Mouse (Mus musculus): Measurements from ENCODE around the gene Usp50. TPM values are rescaled to one million over a fixed set of nuclear protein-coding genes. Genes with fewer than 3 reads are reported as not detected.

Usp50 gene
- polyA plus RNA-seq (2015; fragmentation: Nextera tagmentation; extraction: Ambion mirVana) = 2.6 and 2.7 TPM in 2 replicates

- H3K4me3 ChIP-seq (replicated peaks) = no peak within 1 kb of the TSS
- H3K9ac ChIP-seq (replicated peaks) = no peak within 1 kb of the TSS
- no peaks in the 10 kb centered on the region for H3K27me3 ChIP-seq
- no peak within 1 kb of the TSS for H3K27ac ChIP-seq
- no peaks in the 10 kb centered on the region for H3K9me3 ChIP-seq
- no peak within 1 kb of the TSS for H3K4me2 ChIP-seq (replicated peaks)
- H3K36me3 ChIP-seq = no peaks in the 10 kb centered on the region
- no peak for ATAC-seq
- H3K4me1 ChIP-seq (replicated peaks) = no peaks in the 10 kb centered on the region
- 57% methylated on average over 4 of the region's 4 CpGs for WGBS
These were observed at the start of gene Usp50 for GRCm38 (mm10) chr2:126783370-126783769. Usp50 (minus strand) TSS chr2:126783470.

- no peak overlapping the region for H3K27ac ChIP-seq
- no peak overlapping the region for H3K4me3 ChIP-seq (replicated peaks)
- H3K4me2 ChIP-seq (replicated peaks) = no peak overlapping the region
- no peaks in the 10 kb centered on the region for H3K4me1 ChIP-seq (replicated peaks)
- H3K36me3 ChIP-seq = peaks cover 47% of the 10 kb centered on the region
- no peaks in the 10 kb centered on the region for H3K9me3 ChIP-seq
- ATAC-seq = no peak
- no peak overlapping the region for H3K9ac ChIP-seq (replicated peaks)
- 88% methylated on average over 2 of the region's 2 CpGs for WGBS
- no peaks in the 10 kb centered on the region for H3K27me3 ChIP-seq
These were observed 34.1 kb upstream of the Usp50 start for GRCm38 (mm10) chr2:126817414-126817813.

DNA sequence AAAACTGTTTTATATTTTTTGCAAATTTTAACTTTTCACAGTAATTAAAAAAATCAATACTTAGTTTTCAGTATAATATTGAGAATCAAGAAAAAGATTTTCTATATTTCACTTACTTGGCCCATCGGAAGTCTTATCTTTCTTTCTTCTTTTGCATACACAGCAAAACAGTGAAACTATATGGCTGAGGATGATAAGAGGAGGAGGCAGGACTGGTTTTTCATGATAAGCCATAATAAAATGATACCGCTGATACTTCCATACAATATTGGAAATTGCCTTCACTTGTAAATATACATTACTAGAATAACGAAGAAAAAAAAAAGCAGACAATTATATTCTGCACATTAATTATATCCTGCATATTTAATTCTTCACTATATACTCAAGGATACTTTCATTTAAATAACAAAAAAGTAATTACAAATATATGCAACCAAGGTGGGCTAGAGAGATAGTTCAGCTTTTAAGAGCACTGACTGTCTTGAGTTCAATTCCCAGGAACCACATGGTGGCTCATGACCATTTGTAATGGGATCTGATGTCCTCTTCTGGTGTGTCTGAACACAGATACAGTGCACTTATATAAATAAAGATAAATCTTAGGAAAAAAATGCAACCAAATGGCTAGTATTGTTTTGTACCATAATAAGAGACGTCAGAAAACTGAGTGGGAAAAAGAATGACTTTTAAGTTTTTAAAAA lies 33.5 kb upstream of the Usp50 start:
- ATAC-seq = no peak

DNA sequence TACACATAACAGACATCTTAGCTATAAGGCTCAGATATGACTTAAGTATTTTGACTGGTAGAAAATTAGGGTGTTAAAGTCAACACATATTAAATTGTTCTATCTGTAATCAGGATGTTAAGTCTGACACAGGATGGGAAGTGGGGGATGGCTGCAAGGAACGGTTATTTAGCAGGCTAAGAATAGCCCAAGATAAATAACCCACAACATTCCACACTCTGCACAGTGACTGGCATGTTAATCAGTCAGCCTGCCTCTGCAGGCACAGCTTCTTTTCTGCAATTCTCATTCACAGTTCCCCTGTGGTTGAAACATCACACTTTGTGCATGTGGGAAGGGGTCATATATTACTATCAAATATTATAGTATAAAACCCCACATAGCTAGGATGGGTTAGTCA lies 32.6 kb upstream of the Usp50 start:
- Histone ChIP-seq H3K36me3 (peaks cover 50% of the 10 kb centered on the region), H3K27ac (no peak overlapping the region)
- no peak for ATAC-seq

More for the DNA sequence above, 33.5 kb upstream of the Usp50 start:
- peaks cover 48% of the 10 kb centered on the region for H3K36me3 ChIP-seq
- no peak overlapping the region for H3K4me3 ChIP-seq (replicated peaks)
- no peaks in the 10 kb centered on the region for H3K27me3 ChIP-seq
- 92% methylated on average over 4 of the region's 4 CpGs for WGBS
- no peaks in the 10 kb centered on the region for H3K9me3 ChIP-seq
- H3K4me1 ChIP-seq (replicated peaks) = no peaks in the 10 kb centered on the region
- H3K4me2 ChIP-seq (replicated peaks) = no peak overlapping the region
- H3K9ac ChIP-seq (replicated peaks) = no peak overlapping the region
- no peak overlapping the region for H3K27ac ChIP-seq

GRCm38 (mm10) chr2:126801980-126802379 lies 18.7 kb upstream of the Usp50 start:
- Histone ChIP-seq H3K4me2 (replicated peaks) (no peak overlapping the region), H3K27me3 (no peaks in the 10 kb centered on the region), H3K9me3 (no peaks in the 10 kb centered on the region), H3K27ac (no peak overlapping the region), H3K9ac (replicated peaks) (no peak overlapping the region), H3K4me3 (replicated peaks) (no peak overlapping the region), H3K4me1 (replicated peaks) (no peaks in the 10 kb centered on the region), H3K36me3 (peaks cover 57% of the 10 kb centered on the region)
- ATAC-seq = no peak
- 98% methylated on average over 3 of the region's 3 CpGs for WGBS

More for the DNA sequence above, 32.6 kb upstream of the Usp50 start:
- no peak overlapping the region for H3K9ac ChIP-seq (replicated peaks)
- H3K27me3 ChIP-seq = no peaks in the 10 kb centered on the region
- no peak overlapping the region for H3K4me3 ChIP-seq (replicated peaks)
- H3K9me3 ChIP-seq = no peaks in the 10 kb centered on the region
- no peaks in the 10 kb centered on the region for H3K4me1 ChIP-seq (replicated peaks)
- WGBS = 55% methylated on average over 1 of the region's 1 CpGs
- no peak overlapping the region for H3K4me2 ChIP-seq (replicated peaks)

DNA sequence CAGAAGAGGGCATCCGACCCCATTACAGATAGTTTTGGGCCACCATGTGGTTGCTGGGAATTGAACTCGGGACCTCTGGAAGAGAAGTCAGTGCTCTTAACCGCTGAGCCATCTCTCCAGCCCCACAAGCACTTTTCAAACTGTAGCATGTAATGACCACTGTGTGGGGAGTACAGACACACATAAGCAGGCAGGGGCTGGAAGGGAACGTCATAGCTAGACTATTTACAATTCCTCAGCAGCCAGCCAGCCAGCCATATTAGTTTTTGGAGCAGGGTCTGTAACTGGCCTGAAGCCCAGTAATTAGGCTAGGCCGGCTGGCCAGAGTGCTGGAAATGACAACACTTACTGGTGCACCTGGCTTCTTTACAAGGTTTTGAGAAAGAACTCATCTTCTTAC lies 15.2 kb upstream of the Usp50 start:
- peaks cover 63% of the 10 kb centered on the region for H3K36me3 ChIP-seq
- no peak overlapping the region for H3K4me2 ChIP-seq (replicated peaks)
- no peak overlapping the region for H3K27ac ChIP-seq
- no peak for ATAC-seq
- whole genome bisulfite sequencing = 90% methylated on average over 5 of the region's 5 CpGs
- H3K4me3 ChIP-seq (replicated peaks) = no peak overlapping the region
- H3K9ac ChIP-seq (replicated peaks) = no peak overlapping the region
- H3K27me3 ChIP-seq = no peaks in the 10 kb centered on the region
- no peaks in the 10 kb centered on the region for H3K9me3 ChIP-seq
- no peaks in the 10 kb centered on the region for H3K4me1 ChIP-seq (replicated peaks)

DNA sequence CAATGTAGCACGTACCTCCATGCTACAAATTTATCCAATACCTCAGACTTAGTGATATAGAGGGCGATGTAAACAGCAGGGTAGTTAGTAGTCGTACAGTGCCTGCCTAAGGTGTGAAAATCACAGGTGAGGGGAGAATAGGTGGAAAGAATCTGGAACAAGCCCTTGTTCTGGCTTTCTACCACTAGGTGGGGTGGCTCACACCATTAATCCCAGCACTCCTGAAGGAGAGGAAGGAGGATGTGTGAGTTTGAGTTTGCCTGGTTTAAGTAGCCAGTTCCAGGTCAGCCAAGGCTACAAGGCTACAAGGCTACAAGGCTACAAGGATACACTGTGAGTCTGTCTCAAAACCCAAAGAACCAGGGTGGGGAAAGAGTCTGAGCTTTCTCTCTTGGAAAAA lies 12.4 kb upstream of the Usp50 start:
- no peak for ATAC-seq
- 93% methylated on average over 3 of the region's 3 CpGs for WGBS
- Histone ChIP-seq H3K4me1 (replicated peaks) (no peaks in the 10 kb centered on the region), H3K36me3 (peaks cover 73% of the 10 kb centered on the region), H3K9ac (replicated peaks) (no peak overlapping the region), H3K4me2 (replicated peaks) (no peak overlapping the region), H3K27me3 (no peaks in the 10 kb centered on the region), H3K9me3 (no peaks in the 10 kb centered on the region), H3K4me3 (replicated peaks) (no peak overlapping the region), H3K27ac (no peak overlapping the region)

DNA sequence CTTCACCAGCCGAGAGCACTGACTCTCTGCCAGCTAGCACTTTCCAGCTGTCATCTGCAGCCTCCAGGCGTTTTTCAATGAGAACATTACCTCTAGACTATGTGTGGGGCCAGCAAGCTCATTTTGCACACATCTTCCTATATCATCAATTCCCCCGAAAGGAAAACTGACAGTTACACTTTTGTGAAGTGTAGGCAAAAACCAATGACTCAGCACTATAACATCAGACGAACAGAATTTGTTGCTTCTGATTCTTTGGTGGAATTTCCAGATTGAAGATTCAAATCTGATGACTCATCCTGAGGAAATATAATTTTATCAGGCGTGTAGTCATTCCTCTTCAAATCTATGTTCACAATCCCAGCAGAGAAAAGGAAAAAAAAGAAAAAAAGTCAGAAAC lies 9.3 kb upstream of the Usp50 start:
- Histone ChIP-seq H3K9me3 (no peaks in the 10 kb centered on the region), H3K4me2 (replicated peaks) (no peak overlapping the region), H3K4me3 (replicated peaks) (no peak overlapping the region), H3K4me1 (replicated peaks) (no peaks in the 10 kb centered on the region), H3K9ac (replicated peaks) (no peak overlapping the region), H3K27ac (no peak overlapping the region), H3K27me3 (no peaks in the 10 kb centered on the region), H3K36me3 (peaks cover 60% of the 10 kb centered on the region)
- WGBS = 86% methylated on average over 5 of the region's 5 CpGs
- ATAC-seq = no peak

GRCm38 (mm10) chr2:126787721-126788342 lies 4.6 kb upstream of the Usp50 start:
- no peak for ATAC-seq
- Histone ChIP-seq H3K27me3 (no peaks in the 10 kb centered on the region), H3K9me3 (no peaks in the 10 kb centered on the region), H3K4me3 (replicated peaks) (no peak overlapping the region), H3K4me1 (replicated peaks) (no peaks in the 10 kb centered on the region), H3K27ac (no peak overlapping the region), H3K4me2 (replicated peaks) (no peak overlapping the region), H3K36me3 (peaks cover 22% of the 10 kb centered on the region), H3K9ac (replicated peaks) (no peak overlapping the region)
- WGBS = 51% methylated on average over 9 of the region's 9 CpGs

DNA sequence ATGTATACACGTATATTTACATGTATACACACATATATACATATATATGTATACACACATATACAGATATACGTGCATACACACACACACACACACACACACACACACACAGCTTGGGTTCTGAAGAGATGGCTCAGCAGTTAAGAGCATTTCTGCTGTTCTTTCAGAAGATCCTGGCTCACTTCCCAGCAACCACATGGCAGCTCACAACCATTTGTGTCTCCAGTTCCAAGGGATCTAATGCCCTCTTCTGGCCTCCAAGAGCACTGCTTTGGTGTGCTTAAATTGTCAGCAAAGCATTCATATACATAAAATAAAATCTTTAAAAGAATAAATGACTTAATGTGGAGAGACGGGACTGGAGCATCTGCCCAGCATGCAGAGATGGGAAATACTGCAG lies 837 bp downstream of the Usp50 start:
- Histone ChIP-seq H3K4me2 (replicated peaks) (no peak overlapping the region), H3K9ac (replicated peaks) (no peak overlapping the region), H3K4me3 (replicated peaks) (no peak overlapping the region), H3K27ac (no peak overlapping the region), H3K9me3 (no peaks in the 10 kb centered on the region), H3K36me3 (no peaks in the 10 kb centered on the region), H3K4me1 (replicated peaks) (no peaks in the 10 kb centered on the region), H3K27me3 (no peaks in the 10 kb centered on the region)
- 84% methylated on average over 3 of the region's 3 CpGs for WGBS
- no peak for ATAC-seq

GRCm38 (mm10) chr2:126781478-126781877 lies 1.8 kb downstream of the Usp50 start:
- ATAC-seq = no peak
- 86% methylated on average over 1 of the region's 1 CpGs for WGBS
- Histone ChIP-seq H3K4me1 (replicated peaks) (no peaks in the 10 kb centered on the region), H3K4me3 (replicated peaks) (no peak overlapping the region), H3K27ac (no peak overlapping the region), H3K27me3 (no peaks in the 10 kb centered on the region), H3K9ac (replicated peaks) (no peak overlapping the region), H3K4me2 (replicated peaks) (no peak overlapping the region), H3K36me3 (no peaks in the 10 kb centered on the region), H3K9me3 (no peaks in the 10 kb centered on the region)

DNA sequence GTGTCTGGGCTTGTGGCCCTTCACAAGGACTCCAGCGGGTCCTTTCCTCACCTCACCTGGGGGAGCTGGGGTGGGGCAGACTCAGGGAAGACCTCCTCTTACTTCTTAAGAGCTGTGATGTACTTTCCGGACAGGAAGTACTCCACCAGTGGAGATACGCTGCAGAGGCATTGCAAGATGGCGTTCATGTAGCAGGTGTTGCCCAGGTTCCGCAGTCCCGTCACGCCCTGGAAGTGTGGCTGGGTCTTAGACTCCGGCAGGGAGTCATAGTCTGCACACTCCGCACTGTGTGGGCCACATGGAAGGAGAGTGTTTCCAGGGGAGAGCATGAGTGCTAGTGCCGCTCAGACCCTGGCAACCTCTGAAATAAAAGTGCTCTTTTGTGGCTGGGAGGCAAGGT lies 3.0 kb downstream of the Usp50 start:
- ATAC-seq = no peak
- no peak overlapping the region for H3K4me2 ChIP-seq (replicated peaks)
- no peaks in the 10 kb centered on the region for H3K27me3 ChIP-seq
- no peak overlapping the region for H3K9ac ChIP-seq (replicated peaks)
- H3K36me3 ChIP-seq = no peaks in the 10 kb centered on the region
- no peaks in the 10 kb centered on the region for H3K4me1 ChIP-seq (replicated peaks)
- no peak overlapping the region for H3K27ac ChIP-seq
- H3K9me3 ChIP-seq = no peaks in the 10 kb centered on the region
- no peak overlapping the region for H3K4me3 ChIP-seq (replicated peaks)
- WGBS = 88% methylated on average over 10 of the region's 10 CpGs

DNA sequence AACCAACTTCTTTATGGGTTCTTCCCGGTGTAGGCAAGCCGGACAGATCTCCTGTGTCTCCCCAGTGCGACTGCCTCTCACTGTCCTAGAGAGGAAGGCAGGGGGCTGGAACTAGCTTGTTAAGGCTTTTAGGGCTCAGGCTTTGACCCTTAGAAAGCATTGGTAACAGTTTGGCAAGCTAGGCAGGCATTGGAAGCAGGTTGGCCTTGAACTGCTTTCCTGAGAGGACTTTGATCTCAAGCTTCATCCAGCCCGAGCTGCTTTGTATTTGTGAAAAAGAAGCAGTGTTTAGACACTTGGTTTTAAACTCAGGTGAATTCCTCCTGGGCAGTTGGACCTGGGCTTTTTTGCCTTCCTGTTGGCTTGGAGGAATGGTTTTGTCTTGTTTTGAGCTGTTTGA lies 4.5 kb downstream of the Usp50 start:
- no peak overlapping the region for H3K27ac ChIP-seq
- no peak for ATAC-seq
- H3K27me3 ChIP-seq = no peaks in the 10 kb centered on the region
- no peak overlapping the region for H3K9ac ChIP-seq (replicated peaks)
- H3K9me3 ChIP-seq = no peaks in the 10 kb centered on the region
- WGBS = 87% methylated on average over 4 of the region's 4 CpGs
- no peak overlapping the region for H3K4me2 ChIP-seq (replicated peaks)
- no peaks in the 10 kb centered on the region for H3K36me3 ChIP-seq
- no peaks in the 10 kb centered on the region for H3K4me1 ChIP-seq (replicated peaks)
- H3K4me3 ChIP-seq (replicated peaks) = no peak overlapping the region
